In genomic region chr5:140771612-140772011, GRCm38 (mm10) we compare ENCODE assay signal across 8 mouse cellular contexts. TPM values are rescaled to one million over a fixed set of nuclear protein-coding genes. Genes with fewer than 3 reads are reported as not detected.
DNase-seq lines count a peak whose midpoint lies in the region; ATAC-seq and TF ChIP-seq lines count a peak whose summit lies in the region.

No protein-coding gene starts in this region.

- TF ChIP-seq CTCF in bone marrow, adult 2 months (IDR thresholded peaks at IDR 0.05; ENCODE audit: control insufficient read depth, insufficient read depth, low read length), result no peak

- H3K36me3 ChIP-seq in kidney, embryonic 14.5 days (ENCODE audit: control insufficient read depth, insufficient read depth, low read length), result no peaks in the 10 kb centered on the region

- peak overlapping the region; percentile 5; the same call in 1 of the 2 replicates for H3K4me2 ChIP-seq in kidney, embryonic 14.5 days (replicated peaks; ENCODE audit: low read depth, low read length)

- ATAC-seq in kidney, embryonic 14.5 days (ENCODE audit: low FRiP score, low TSS enrichment), result no peak
- peak; percentile 42 to 56; a peak in 3 of 4 replicates for ATAC-seq in hematopoietic stem cell, adult 5-6 weeks (replicated peaks in 1 of 2; ENCODE audit: insufficient read depth in 1 of 2, low FRiP score in 2 of 2, low TSS enrichment in 1 of 2, low read depth in 1 of 2, poor library complexity in 2 of 2, severe bottlenecking in 2 of 2)
- ATAC-seq in megakaryocyte progenitor cell, adult 5-6 weeks (replicated peaks; ENCODE audit: poor library complexity), result 0 out of 2 replicates have a peak, but pooled peaks have one; percentile 5

- no peak for DNase-seq in kidney, adult 9 months
- no peak for DNase-seq in cerebellum, postnatal 10 days
- DNase-seq in left cerebral cortex, adult 11 months (ENCODE audit: low spot score), result no peak
- DNase-seq in right cerebral cortex, postnatal 25 days, result no peak

- H3K27me3 ChIP-seq in kidney, embryonic 14.5 days (ENCODE audit: control insufficient read depth, insufficient read depth, low read length), result no peaks in the 10 kb centered on the region

- 32% methylated on average over 6 of the region's 6 CpGs for WGBS in kidney, embryonic 14.5 days
- 12% methylated on average over 6 of the region's 6 CpGs for WGBS in bone marrow, adult 2 months

- H3K4me1 ChIP-seq in kidney, embryonic 14.5 days (ENCODE audit: control insufficient read depth, insufficient read depth, low read length), result peaks cover 34% of the 10 kb centered on the region
- peaks cover 2% of the 10 kb centered on the region; the same call in 1 of the 2 replicates for H3K4me1 ChIP-seq in bone marrow, adult 2 months (ENCODE audit: control insufficient read depth, insufficient read depth, low read length)

- H3K27ac ChIP-seq in kidney, embryonic 14.5 days (ENCODE audit: low read depth, low read length), result peak overlapping the region; percentile 73
- H3K27ac ChIP-seq in bone marrow, adult 2 months (ENCODE audit: control insufficient read depth, insufficient read depth, low read depth, low read length, poor library complexity), result peak overlapping the region; percentile 43

- no peak overlapping the region for H3K4me3 ChIP-seq in kidney, embryonic 14.5 days (ENCODE audit: low read length)
- no peak overlapping the region for H3K4me3 ChIP-seq in bone marrow, adult 2 months (replicated peaks; ENCODE audit: control insufficient read depth, low read depth, low read length)

- H3K9ac ChIP-seq in kidney, embryonic 14.5 days (ENCODE audit: low read depth, low read length), result no peak overlapping the region

- TF ChIP-seq POLR2A in bone marrow, adult 2 months (IDR thresholded peaks at IDR 0.05; ENCODE audit: borderline replicate concordance, control insufficient read depth, low read depth, low read length), result no peak

- H3K9me3 ChIP-seq in kidney, embryonic 14.5 days (ENCODE audit: control insufficient read depth, low read length), result no peaks in the 10 kb centered on the region

RNA-seq across cellular contexts. Expression of gene Amz1, which starts 47.7 kb away (rescaled TPM):
- 1.1 and 1.5 TPM in 2 replicates for polyA plus RNA-seq in kidney, embryonic 14.5 days (2014; fragmentation: Nextera tagmentation; extraction: Ambion mirVana)
- polyA plus RNA-seq in bone marrow, adult 2 months (2011; ENCODE audit: insufficient read depth, insufficient read length, low replicate concordance, missing spikeins), result 2.7 and 3.5 TPM in 2 replicates
- total RNA-seq in hematopoietic stem cell, adult 5-6 weeks (2017), result 0.74 and 0.94 TPM in 2 replicates
- 0.20 and 0.30 TPM in 2 replicates for total RNA-seq in megakaryocyte progenitor cell, adult 5-6 weeks (2015)
- 0.41 and 1.9 TPM in 2 replicates for total RNA-seq in megakaryocyte progenitor cell, adult 5-6 weeks (2017)

RNA-seq across cellular contexts. Expression of gene Gna12, which starts 58.6 kb away (rescaled TPM):
- 20.4 and 22.1 TPM in 2 replicates for polyA plus RNA-seq in kidney, embryonic 14.5 days (2014; fragmentation: Nextera tagmentation; extraction: Ambion mirVana)
- 12.3 and 15.8 TPM in 2 replicates for polyA plus RNA-seq in bone marrow, adult 2 months (2011; ENCODE audit: insufficient read depth, insufficient read length, low replicate concordance, missing spikeins)
- 21.1 and 21.7 TPM in 2 replicates for total RNA-seq in hematopoietic stem cell, adult 5-6 weeks (2017)
- 45.4 and 50.2 TPM in 2 replicates for total RNA-seq in megakaryocyte progenitor cell, adult 5-6 weeks (2015)
- total RNA-seq in megakaryocyte progenitor cell, adult 5-6 weeks (2017), result 33.6 and 33.9 TPM in 2 replicates
